Mouse (Mus musculus) heart, postnatal 0 days (tissue): ENCODE results near the gene Ncln. TPM values are rescaled to one million over a fixed set of nuclear protein-coding genes. Genes with fewer than 3 reads are reported as not detected.

ENCODE experiments used
- ATAC-seq: fragments of 200-750 bp; cut with Nextera tagmentation; 2 replicates; pipeline ENCODE4 v1.8.0; 2017; ENCODE audit warnings: low read depth, moderate number of reproducible peaks, moderate library complexity; ENCODE audit not compliant: insufficient read depth
- DNase-seq: peaks from one replicate; pipeline ENCODE4 v3.0.0-alpha.2; 2016; ENCODE audit warnings: low spot score
- H3K27ac ChIP-seq: fragments of 300-500 bp; sonication (generic); 2 replicates; pipeline ENCODE4 v1.5.1; 2014; ENCODE audit warnings: low read depth, mild to moderate bottlenecking
- H3K27me3 ChIP-seq: fragments of 300-500 bp; sonication (generic); 2 replicates; pipeline ENCODE4 v1.6.1; 2014; ENCODE audit warnings: low read length, mixed read lengths; ENCODE audit not compliant: control insufficient read depth, insufficient read depth
- H3K36me3 ChIP-seq: fragments of 300-500 bp; sonication (generic); replicated peaks from 2 replicates; pipeline ENCODE4 v1.6.1; 2014; ENCODE audit warnings: low read length, mixed read lengths; ENCODE audit not compliant: control insufficient read depth, insufficient read depth
- H3K4me1 ChIP-seq: fragments of 300-500 bp; sonication (generic); 2 replicates; pipeline ENCODE4 v1.6.1; 2014; ENCODE audit warnings: antibody characterized with exemption; ENCODE audit not compliant: control insufficient read depth, insufficient read depth
- H3K4me2 ChIP-seq: fragments of 300-500 bp; sonication (generic); 2 replicates; pipeline ENCODE4 v1.6.1; 2014; ENCODE audit warnings: low read depth, mild to moderate bottlenecking, low read length, moderate library complexity
- H3K4me3 ChIP-seq: fragments of 300-500 bp; sonication (generic); 2 replicates; pipeline ENCODE4 v1.5.1; 2014; ENCODE audit warnings: low read depth, low read length
- H3K9ac ChIP-seq: fragments of 300-500 bp; sonication (generic); replicated peaks from 2 replicates; pipeline ENCODE4 v1.6.1; 2014; ENCODE audit warnings: low read depth, low read length, mixed read lengths
- H3K9me3 ChIP-seq: fragments of 300-500 bp; sonication (generic); replicated peaks from 2 replicates; pipeline ENCODE4 v1.6.1; 2016; ENCODE audit warnings: low read length; ENCODE audit not compliant: control insufficient read depth
- CTCF ChIP-seq: IDR thresholded peaks from 2 replicates; pipeline ENCODE4 v1.5.1; 2016; ENCODE audit warnings: antibody characterized with exemption, control low read depth, low read depth
- EP300 ChIP-seq: IDR thresholded peaks from 2 replicates; pipeline ENCODE4 v1.6.1; 2016; ENCODE audit warnings: antibody characterized with exemption, low read depth
- WGBS: fragments of 180-500 bp; shearing (Covaris S2); extraction: QIAGEN DNeasy Blood & Tissue Kit; methylation state at CpG from one replicate; pipeline ENCODE4 v1.1.7; 2014; 5-methylcytosine and 5-hydroxymethylcytosine counted together
- polyA plus RNA-seq: library from polyadenylated mRNA; unstranded; fragments of >200 nt; fragmentation: Nextera tagmentation; extraction: Ambion mirVana; gene quantifications from 2 replicates; pipeline ENCODE4 v1.2.1, GENCODE M21; 2015
- total RNA-seq: library from RNA; depleted of rRNA; stranded (reverse); fragments of >200 nt; gene quantifications from 2 replicates; pipeline ENCODE4 v1.2.3, GENCODE M21; 2014; ENCODE audit warnings: low replicate concordance

Gene Ncln
- total and polyA plus RNA-seq, 2 experiments from 2014 or later = 30.5 to 91.5 TPM

GRCm38 (mm10) chr10:81541803-81542202 is 45.6 kb upstream of the Ncln start:
- H3K4me2 ChIP-seq = peak overlapping the region; percentile 100
- no peak overlapping the region for H3K4me3 ChIP-seq
- H3K4me1 ChIP-seq = peaks cover 30% of the 10 kb centered on the region
- no peaks in the 10 kb centered on the region for H3K9me3 ChIP-seq
- DNase-seq (peak; percentile 29), ATAC-seq (no peak)
- H3K27ac ChIP-seq = peak overlapping the region; percentile 82
- 29% methylated on average over 10 of the region's 10 CpGs for WGBS
- H3K9ac ChIP-seq = peak overlapping the region; percentile 43; the same call in 1 of the 2 replicates
- H3K27me3 ChIP-seq = no peaks in the 10 kb centered on the region
- TF ChIP-seq CTCF = no peak
- TF ChIP-seq EP300 = 0 out of 2 replicates have a peak, but pooled peaks have one; percentile 37
- H3K36me3 ChIP-seq = no peaks in the 10 kb centered on the region

GRCm38 (mm10) chr10:81541363-81541762 is 45.2 kb upstream of the Ncln start:
- Histone ChIP-seq H3K27ac (peak overlapping the region; percentile 82), H3K9me3 (no peaks in the 10 kb centered on the region), H3K4me1 (peaks cover 30% of the 10 kb centered on the region), H3K27me3 (no peaks in the 10 kb centered on the region), H3K36me3 (no peaks in the 10 kb centered on the region), H3K4me3 (no peak overlapping the region), H3K9ac (peak overlapping the region; percentile 43; the same call in 1 of the 2 replicates), H3K4me2 (peak overlapping the region; percentile 100; the same call in 1 of the 2 replicates)
- ATAC-seq (no peak), DNase-seq (no peak)
- 63% methylated on average over 5 of the region's 5 CpGs for WGBS
- TF ChIP-seq EP300 = no peak
- TF ChIP-seq CTCF = no peak

DNA sequence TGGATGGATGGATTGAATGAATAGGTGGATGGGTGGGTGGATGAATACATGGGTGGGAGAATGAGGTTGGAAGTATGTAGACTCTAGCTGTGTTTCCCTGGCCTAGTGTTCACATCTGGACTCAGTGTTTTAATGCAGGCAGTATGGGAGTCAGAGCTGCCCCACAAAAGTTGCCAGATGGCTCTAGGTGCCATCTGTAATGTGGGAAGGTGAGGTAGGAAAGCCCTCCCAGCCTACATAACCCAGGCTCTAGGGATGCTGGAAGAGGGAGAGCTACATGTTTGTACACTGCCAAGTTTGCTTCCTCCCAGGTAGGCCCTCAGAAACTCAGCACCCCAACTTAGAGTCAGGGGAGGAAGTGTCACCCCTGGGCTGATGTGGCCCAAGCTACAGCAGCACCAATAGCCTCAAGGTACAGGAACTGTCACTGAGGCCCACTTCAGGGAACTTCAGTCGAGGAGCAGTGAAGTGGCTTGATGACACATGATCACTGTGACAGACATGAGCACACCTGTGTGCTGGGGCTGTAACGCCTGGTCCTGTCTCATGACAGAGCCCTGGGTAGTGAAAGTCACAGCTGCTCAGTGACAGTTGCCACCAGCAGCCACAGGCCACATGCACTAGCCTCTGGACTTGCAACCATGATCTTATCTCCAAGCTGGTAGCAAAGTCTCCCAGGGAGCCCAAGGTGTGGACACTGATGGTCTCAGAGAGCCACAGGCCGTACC is 42.3 kb upstream of the Ncln start:
- peaks cover 18% of the 10 kb centered on the region for H3K4me1 ChIP-seq
- no peak overlapping the region for H3K9ac ChIP-seq
- no peak overlapping the region for H3K27ac ChIP-seq
- no peak for DNase-seq
- H3K4me2 ChIP-seq = no peak overlapping the region
- 58% methylated on average over 3 of the region's 3 CpGs for whole genome bisulfite sequencing
- no peak overlapping the region for H3K4me3 ChIP-seq
- ATAC-seq = no peak
- H3K36me3 ChIP-seq = 0 out of 2 replicates have a peak, but pooled peaks cover 5% of the 10 kb centered on the region
- no peaks in the 10 kb centered on the region for H3K9me3 ChIP-seq
- no peaks in the 10 kb centered on the region for H3K27me3 ChIP-seq
- no peak for TF ChIP-seq CTCF
- no peak for TF ChIP-seq EP300

DNA sequence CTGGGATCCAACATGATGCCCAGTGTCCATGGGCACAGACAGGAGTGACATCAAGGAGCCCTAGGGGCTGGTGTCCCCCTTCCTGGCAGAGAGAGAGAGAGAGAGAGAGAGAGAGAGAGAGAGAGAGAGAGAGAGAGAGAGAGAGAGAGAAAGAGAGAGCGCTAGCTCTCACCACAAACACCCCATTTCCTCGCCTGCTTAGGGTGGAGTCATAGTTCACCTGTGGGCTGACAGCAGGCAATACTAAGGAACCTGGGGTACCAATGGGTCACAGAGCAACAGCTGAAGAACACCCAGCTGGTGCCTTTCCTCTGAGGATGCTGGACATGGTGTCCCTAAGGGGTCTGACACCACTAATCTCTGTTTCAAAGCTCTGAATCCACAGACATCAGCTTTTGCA is 41.2 kb upstream of the Ncln start:
- TF ChIP-seq CTCF (no peak), EP300 (no peak)
- no peak overlapping the region for H3K9ac ChIP-seq
- no peaks in the 10 kb centered on the region for H3K9me3 ChIP-seq
- peaks cover 11% of the 10 kb centered on the region for H3K4me1 ChIP-seq
- H3K4me2 ChIP-seq = no peak overlapping the region
- H3K27ac ChIP-seq = no peak overlapping the region
- H3K36me3 ChIP-seq = peaks cover 12% of the 10 kb centered on the region; the same call in 1 of the 2 replicates
- H3K4me3 ChIP-seq = no peak overlapping the region
- 98% methylated on average over 2 of the region's 2 CpGs for WGBS
- ATAC-seq (no peak), DNase-seq (no peak)
- no peaks in the 10 kb centered on the region for H3K27me3 ChIP-seq

DNA sequence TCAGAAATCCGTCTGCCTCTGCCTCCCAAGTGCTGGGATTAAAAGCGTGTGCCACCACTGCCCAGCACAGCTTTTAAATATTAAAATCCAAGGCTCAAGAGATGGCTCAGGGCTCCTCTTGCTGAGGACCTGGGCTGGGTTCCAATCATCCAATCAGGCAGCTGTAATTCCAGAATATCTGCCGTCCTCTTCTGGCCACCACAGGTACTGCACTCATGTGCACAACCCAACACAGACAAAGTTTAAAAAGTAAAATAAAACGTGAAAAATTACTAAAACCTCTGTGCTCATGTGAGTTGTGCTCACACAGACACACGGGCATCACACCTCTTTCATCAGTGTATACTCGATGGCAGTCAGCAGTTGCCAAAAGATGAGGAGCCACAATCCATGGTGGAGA is 40.5 kb upstream of the Ncln start:
- WGBS = 79% methylated on average over 6 of the region's 6 CpGs
- no peaks in the 10 kb centered on the region for H3K27me3 ChIP-seq
- ATAC-seq (no peak), DNase-seq (no peak)
- no peak overlapping the region for H3K4me3 ChIP-seq
- H3K4me2 ChIP-seq = no peak overlapping the region
- H3K36me3 ChIP-seq = peaks cover 18% of the 10 kb centered on the region; the same call in 1 of the 2 replicates
- H3K9ac ChIP-seq = no peak overlapping the region
- H3K27ac ChIP-seq = no peak overlapping the region
- TF ChIP-seq CTCF (peak; percentile 28), EP300 (no peak)
- H3K4me1 ChIP-seq = peaks cover 4% of the 10 kb centered on the region; the same call in 1 of the 2 replicates
- no peaks in the 10 kb centered on the region for H3K9me3 ChIP-seq

DNA sequence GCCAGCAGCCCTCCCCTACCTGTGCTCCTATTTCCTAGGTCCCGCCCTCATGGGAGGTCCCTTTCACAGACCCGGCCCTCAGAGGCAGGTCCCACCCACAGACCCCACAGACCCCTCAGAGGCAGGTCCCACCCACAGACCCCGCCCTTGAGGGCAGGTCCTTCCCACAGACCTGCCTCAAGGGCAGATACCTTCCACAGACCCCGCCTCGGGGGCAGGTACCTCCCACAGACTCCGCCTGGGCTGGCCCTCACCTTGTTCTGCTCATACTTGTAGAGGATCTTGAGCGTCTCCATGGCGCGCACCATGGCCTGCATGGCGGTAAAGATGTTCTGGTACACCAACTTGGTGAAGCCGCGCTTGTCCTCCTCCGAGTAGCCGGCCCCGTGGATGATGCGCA is 38.6 kb upstream of the Ncln start:
- Histone ChIP-seq H3K27me3 (no peaks in the 10 kb centered on the region), H3K9ac (no peak overlapping the region), H3K9me3 (no peaks in the 10 kb centered on the region), H3K27ac (no peak overlapping the region), H3K4me2 (no peak overlapping the region), H3K36me3 (peaks cover 34% of the 10 kb centered on the region), H3K4me1 (no peaks in the 10 kb centered on the region), H3K4me3 (no peak overlapping the region)
- WGBS = 77% methylated on average over 16 of the region's 16 CpGs
- ATAC-seq (no peak), DNase-seq (no peak)
- TF ChIP-seq CTCF (no peak), EP300 (no peak)
